Mouse (Mus musculus) neural tube, embryonic 10.5 days (tissue): ENCODE results near the gene Ankrd11.

Experiments
- DNase-seq: peaks from one replicate; pipeline ENCODE4 v3.0.0-alpha.2; 2017; ENCODE audit warnings: low spot score; ENCODE audit errors: extremely low spot score

Gene Ankrd11

DNA sequence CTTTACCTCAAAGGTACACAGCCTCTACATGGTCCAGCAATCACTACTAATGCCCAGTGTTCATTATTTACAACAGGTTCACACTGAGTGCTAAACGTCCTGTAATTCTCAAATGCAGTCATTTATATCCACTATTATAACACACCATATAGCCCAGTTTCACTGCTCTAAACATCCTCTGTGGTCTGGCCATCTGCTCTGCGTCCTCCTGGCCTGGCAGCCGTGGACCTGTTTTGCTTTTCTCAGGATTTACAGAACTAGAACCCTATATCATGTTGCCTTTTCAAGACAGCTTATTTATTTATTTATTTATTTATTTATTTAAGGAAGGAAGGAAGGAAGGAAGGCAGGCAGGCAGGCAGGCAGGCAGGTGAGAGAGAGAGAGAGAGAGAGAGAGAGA, 114.2 kb downstream of the Ankrd11 start:
- DNase-seq = no peak

DNA sequence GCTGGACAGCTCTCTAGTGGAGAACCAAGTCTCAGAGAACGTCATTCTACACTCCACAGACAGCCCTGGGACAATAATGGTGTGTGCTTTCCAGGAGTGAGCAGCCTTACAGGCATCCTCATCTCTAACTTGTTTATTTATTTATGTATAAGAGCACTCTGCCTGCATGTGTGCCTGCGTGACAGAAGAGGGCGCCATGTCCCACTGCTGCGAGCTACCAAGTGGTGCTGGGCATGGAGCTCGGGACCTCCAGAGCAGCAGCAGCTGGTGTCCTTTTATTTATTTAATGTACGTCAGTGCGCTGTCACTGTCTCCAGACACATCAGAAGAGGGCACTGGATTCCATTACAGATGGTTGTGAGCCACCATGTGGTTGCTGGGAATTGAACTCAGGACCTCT, 115.3 kb downstream of the Ankrd11 start:
- no peak for DNase-seq

DNA sequence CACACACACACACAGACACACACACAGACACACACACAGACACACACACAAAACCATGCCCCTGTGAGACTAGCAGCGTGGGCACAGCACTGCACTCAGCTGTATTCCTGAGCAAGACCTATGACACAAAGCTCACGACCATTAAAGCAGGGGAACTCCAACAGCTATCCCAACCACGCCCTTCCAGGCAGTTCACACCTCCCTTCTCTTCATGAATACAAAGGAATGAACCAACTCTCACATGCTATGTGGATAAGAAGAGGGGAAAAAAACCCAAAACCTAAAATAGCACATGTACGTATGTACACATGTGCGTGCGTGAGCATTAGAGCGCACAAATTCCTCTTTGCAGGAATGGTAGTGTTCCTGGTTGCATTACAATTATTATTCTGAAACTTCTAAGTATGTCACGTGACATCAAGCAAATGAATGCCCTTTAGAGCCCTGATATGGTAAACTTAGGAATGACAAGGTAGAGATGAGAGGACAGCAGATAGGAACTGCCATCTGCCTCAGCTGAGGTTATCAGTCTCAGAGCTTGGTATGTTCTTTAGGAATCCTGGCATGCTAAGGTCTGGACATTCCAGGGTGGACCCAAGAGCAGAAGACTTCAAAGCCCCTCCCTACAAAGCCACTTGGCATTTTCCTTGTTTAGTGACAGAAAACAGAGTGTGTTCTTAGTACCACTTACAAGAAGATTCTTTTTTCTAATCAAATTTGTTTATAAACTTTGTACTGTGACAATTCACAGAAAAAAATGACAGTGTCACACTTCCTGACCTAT, 115.9 kb downstream of the Ankrd11 start:
- DNase-seq = no peak

DNA sequence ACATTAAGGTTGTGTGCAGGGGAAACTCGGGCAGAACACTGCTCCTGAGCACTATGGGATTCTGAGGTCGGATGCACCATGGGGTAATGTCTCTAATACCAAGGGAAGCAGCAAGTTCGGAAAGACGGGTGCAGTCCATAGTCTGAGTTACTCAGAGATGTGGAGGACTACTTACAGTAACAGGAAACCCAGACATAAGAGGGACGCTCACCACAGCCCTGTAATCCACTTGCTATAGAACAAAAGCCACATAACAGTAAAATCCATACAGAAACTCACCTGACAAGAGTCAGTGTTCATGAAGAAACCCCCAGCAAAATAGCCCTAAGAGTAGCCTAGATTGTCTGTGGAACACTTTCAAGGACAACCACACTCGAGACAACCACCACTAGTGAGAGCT, 118.0 kb downstream of the Ankrd11 start:
- DNase-seq = no peak

DNA sequence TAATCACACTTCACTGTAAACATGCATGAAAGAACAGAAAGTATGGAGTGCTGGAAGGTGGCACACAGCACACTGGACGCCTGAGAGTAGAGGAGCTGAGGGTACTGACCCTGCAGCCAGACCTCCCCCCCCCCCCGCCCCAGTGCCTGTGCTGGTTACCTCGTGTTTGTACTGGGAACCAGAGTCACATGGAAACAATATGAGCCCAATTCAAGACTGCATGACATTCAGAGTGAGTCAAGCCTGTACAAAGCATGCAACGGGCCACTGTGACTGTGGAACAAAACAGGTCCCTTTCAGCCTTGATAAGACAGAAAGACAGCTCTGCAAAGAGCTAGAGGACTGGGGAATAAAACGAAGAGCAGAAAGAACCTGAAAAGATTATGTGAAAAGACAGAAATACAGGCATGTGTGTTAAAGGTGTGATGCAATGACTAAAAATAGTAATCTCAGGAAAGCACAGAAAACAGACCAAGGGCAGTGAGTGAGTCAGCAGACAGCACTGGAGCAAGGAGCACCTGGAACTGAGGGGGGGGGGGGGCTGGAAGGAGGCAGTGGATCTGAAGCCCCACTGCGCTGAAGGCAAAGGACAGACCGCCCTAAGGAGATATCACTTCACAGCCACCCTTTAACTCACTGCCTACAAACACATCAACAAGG, 118.5 kb downstream of the Ankrd11 start:
- DNase-seq = no peak

DNA sequence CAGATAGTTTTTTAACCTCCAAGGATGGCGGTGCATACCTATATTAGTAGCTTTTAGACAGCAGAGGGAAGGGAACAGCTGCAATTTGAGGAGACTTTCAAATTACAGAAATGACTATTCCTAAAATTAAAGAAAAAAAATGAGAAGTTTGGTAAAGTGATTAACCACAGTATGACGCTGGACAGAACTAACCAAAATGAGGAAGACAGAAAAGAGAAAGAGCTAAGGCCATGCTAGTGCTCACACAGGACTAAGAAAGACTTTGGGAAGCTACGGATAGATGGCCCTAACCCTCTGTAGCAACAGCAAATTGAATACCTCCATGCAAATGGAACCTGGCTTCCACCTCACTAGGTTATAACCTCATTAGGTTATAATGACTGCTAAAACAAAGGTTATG, 119.1 kb downstream of the Ankrd11 start:
- DNase-seq = no peak

DNA sequence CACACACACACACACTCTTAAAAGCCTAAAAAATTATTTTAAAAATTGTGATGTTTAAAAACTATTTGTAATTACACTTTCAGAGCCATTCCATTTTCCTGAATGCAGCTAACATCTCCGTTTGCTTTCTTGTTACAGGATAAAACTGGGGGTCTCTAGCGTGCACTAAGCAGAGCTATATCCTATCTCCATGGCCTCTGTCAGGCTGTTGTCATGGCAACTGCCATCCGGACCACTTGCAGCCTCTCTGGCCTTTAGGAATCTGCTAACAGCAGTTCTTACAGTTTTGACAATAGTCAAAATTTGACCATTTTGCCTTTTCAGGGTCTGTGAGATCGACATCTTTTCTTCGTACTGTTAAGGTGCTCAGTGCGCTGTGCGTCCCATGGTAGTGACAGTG, 121.2 kb downstream of the Ankrd11 start:
- DNase-seq = no peak

DNA sequence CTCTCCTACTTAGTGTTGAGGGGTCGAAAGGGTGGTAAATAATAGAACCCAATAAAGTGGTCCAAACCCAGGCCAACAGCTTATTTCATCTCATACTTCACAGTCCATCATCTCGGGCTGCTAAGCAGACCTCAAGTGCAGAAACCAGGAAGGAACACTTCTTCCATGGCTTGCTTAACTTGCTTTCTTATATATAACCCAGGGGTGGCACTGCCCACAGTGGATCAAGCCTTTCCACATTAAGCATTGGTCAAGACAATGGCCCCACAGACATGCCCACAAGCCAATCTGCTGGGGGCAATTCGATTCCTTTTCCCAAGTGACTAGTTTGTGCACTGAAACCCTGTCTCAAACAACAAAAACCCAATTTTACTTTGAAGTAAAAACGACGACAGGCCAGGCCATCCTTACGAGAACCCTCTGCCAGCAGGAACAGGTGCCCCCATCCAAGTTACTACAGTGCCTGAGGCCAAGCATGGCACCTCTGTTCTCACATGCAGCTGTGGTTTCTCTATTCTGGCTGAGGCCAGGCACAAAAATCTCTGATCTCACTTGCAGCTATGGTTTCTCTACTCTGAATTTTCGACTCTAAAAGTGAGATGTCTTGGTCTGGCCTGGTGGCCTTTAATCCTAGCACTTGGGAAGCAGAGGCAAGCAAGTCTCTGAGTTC, 123.5 kb downstream of the Ankrd11 start:
- DNase-seq = no peak

DNA sequence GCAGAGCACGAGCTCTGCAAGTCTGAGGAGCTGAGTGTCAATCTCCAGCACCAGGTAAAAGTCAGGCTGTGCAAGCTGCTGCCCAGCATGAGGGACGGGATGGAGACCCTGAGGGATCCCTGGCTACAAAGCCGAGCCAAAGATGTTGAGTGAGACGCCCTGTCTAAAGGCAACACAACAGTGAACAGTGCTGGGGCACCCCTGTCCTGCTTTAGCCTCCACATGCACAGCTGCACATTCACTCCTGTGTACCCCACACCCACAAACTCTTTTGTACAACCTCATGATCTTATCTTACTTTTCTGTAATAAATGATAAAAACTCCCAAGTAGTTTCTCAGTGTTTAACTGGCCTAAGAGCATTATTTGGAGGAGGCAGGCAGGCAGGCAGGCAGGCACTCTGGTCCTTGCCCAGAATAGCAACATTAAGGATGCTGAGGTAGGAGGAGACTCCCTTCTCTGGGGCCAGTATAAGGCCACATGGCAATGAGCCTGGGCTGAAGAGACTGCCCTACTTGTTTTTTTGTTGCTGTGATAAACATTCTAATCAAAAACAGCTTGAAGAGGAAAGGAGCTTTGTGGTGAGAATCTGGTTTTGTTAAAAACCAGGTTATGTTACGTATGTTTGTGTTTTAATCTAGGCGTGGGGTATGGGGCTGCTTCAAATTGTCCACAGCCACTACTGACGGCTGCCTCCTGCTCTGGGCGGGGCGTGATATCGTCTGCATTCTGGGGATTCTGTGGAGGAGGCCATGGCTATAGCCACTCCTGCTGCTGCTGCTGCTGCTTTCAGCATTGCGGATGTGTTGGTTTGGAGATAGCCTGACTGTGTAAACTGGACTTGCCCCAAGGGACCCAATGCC, 124.3 kb downstream of the Ankrd11 start:
- no peak for DNase-seq

DNA sequence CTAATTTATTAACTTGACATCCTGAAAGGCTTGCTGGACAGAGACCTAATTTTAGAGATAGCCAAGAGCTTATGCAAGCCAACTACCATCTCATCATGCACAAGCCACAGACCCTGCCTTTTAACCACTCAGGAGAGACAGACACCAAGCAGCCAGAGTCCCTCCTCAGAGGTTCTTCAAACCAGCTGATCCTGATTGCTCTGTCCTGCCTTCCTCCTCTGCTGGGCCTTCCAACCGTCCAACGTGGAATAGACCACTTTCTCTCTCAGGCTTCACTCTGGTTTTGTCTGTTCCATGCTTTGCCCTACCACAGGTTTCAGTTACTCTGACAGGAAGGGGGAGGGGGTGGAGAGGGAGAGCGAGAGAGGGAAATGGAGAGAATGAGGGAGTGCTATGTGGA, 125.3 kb downstream of the Ankrd11 start:
- no peak for DNase-seq

DNA sequence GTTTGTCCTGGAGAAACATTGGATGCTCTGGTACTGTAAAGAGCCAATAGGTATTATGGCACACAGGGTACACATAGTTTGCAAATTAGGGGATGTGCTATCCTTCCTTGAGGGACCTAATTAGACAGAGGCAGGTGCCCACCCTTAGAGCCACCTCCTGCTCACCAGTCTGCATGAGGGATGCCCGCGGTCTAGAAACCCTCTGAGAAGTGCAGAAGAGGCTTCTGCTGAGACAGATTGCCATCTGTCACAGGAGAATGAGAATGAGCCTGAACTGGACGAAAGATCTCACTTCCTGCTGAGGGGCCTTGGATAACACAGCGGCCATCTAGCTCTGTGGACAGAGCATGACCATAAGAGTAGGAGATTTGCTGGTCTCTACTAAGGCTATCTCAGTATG, 129.2 kb downstream of the Ankrd11 start:
- DNase-seq = no peak

DNA sequence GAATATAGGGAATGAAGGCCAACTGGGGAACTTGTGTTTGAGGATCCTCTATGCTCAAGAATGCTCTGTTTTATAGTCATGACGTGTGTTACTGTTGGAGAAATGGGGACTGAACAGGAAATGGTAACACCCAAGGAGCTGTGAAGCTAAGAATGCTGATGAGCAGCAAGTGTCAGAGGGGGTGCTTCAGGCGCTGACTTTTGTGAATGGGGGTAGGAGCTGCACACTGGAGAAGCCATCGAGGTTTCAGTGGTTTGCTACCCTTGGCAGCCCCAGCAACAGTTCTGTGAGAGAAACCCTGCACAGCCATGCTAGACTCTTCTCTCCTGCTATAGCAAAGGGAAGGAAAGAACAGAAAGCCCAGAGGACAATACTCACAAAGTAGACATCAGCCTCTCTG, 129.9 kb downstream of the Ankrd11 start:
- DNase-seq = no peak

DNA sequence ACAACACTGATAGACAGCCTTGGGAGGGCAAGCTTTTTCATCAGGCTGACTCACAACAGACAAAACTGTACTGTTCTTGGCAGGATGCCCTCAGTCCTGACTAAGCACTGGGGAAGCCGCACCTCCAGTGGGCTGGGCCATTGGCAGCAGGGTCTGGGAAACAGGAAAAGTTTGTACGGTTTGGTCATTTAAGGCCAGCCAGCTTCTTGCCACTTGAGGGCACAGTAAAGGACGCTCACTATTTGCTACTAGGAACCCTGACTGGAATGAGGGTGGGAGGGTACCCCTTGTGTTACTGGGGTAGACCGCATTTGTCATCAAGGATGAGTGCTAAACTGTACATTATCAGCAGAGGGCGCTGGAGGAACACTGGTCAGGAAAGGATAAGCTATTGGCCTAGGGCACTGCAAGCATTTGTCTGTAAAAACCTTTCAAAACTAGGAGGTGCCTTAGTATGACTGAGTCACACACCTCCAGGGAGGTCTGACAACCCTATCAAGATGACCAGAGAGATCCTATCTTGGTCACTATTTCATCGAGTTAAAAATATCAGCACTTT, 135.5 kb downstream of the Ankrd11 start:
- DNase-seq = peak; percentile 65

DNA sequence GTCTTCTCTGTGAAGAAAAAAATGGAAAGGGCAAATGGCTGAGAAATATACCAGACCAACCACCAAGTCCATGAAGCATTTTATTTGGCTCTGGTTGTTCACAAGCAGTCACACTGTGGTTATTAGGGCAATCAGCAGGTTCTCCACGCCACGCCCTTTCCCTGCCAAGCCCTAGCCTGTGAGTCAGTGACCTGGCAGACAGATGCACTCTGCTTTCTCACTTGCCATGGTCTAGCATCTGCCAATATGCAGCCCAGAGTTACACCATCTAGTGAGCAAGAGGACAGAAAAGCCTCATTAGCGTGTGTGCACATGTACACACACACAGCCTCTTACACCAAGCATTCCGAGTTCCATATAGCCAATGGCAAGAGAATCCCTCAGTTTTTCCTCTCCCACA, 136.7 kb downstream of the Ankrd11 start:
- no peak for DNase-seq

DNA sequence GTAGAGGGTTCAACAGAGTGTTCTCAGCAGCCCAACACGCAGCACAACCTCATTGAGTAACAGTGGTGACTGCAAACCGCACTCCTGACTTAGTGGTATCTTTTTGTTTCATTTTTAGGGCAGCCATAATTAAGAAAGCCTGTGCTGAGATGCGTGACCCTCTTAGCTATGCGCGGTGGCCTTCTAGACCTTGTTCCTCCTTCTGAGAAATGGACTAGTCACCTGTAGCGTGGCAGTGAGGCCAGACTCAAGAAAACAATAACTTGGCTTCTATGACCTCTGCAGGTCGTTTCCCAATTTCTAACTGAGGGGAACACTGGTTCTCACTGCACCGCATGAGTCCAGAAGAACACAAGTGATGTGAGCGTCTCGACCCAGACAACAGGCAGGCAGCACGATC, 137.6 kb downstream of the Ankrd11 start:
- no peak for DNase-seq

DNA sequence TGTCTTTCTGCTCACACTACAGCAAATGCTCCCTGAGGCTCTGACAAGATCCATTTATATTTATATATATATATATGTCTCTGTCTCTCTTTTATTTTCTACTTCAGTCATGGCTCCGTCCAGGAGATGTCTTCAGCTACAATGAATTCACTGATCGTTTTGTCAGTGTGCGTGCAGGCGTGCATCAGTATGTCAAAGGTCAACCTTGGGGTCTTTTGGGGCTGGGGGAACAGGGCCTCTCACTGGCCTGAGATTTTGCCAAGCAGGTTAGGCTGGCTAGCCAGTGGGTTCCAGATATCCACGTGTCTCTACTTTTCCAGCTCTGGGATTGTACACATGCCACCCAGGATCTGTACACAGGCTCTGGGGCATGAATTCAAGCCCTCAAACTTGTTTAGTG, 139.1 kb downstream of the Ankrd11 start:
- DNase-seq = peak; percentile 19

DNA sequence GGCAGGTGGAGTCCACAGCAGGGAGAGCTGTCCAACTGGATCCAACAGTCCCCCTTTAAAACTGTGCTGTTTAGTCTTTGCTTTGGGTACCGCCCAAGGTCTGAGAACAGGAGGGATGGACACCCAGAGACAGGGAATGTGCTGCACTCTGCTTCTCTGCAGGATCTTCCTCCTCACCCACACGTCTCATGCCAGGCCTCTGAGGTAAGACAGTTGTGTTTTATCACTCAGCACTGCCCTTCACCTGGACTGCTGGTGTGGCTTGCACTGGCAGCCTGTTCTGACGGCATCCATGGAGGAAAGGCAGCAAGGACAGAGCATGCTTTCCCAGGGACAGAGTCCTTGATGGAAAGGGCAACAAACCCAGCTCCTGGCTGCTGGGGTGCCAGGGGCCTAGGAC, 139.5 kb downstream of the Ankrd11 start:
- no peak for DNase-seq

DNA sequence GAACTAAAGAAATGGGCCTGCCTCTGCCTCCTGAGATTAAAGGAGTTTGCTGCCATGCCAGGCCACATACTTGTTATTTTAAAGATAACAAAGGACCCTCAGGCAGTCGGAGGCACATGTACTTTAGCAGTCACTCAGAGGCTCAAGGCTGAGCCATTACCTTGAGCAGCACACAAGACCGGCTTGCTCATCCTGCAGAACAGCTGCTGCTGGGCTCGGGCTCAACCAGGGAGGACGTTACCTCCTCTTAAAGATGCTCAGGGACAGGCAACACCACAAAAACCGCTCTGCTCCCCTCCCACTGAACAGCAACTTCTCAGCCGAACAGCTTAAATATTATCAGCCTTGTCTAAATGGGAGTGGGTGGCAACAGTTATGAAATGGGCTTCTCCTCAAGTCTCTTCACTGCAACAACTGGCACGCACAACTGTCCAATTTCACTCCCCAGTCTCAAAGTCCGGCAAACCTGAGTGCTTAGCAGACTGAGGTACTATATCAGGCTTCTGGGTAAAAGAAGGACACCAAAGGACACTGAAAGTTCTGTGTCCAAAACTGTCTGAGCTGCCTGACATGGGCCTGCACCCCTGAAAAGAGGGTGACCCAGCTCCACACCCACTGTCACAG, 140.1 kb downstream of the Ankrd11 start:
- DNase-seq = no peak

DNA sequence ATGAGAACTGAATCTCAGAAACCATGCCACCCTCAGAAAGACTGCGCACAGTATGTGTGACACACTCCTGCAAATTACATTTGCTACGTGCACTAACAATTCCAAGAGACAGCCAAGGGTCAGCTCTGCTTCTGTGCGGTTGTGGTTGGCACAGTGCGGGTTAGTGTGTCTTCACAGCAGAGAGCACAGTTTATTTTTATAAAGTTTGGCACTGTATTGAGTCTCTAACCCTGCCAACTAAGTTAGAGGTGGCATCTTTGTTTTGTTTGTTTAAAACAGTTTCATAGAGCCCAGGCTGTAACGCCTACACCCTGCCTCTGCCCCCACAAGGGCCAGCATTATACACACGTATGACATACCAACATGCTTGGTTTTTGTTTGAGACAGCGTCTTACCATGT, 140.6 kb downstream of the Ankrd11 start:
- no peak for DNase-seq

DNA sequence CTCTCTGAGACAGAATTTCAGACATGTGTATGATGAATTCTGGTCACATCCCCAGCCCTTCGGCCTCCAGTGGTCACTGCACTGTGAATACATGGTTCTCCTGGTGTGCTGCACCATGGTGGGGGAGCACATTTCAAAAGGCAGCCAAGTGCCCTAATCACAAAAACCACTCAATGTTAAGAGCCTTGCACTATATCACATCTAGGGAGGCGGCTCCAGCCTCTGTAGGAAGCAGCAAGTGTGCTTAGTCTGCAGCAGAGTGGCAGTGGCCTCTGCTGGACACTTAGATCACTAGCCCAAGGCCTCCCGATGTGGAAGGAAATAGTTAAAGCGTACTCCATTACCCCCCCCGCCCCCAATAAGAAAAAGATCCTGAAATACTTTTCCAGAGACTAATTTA, 143.0 kb downstream of the Ankrd11 start:
- DNase-seq = no peak

DNA sequence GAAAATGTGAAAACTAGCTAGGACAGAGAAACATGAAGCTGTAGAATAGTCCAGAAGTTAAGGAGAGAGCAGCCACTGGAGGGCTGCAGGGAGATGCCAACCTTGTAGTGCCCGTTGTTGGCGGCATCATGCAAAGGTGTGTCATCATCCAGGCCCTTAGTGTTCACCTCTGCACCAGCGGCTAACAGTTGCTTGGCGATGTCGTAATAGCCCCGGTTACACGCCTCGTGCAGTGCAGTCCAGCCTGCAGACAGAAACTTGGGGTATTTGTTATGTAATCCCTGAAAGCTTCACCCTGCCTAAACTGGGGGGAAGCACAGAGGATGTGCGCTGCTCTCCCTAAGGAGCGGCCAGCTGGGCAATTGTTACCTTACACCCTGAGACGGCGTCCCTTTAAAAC, 143.6 kb downstream of the Ankrd11 start:
- DNase-seq = no peak
